Mouse (Mus musculus) kidney, adult 2 months (tissue): ENCODE data around the gene Wfdc6a.

Experiments used
- CTCF ChIP-seq: fragments of 200-500 bp; conservative IDR thresholded peaks from 2 replicates; pipeline ENCODE4 v1.5.1; 2011; ENCODE audit warnings: low read depth, mild to moderate bottlenecking, control low read depth, low read length, moderate library complexity, mixed read lengths; ENCODE audit not compliant: insufficient read depth, insufficient read length
- POLR2A ChIP-seq: fragments of 200-500 bp; IDR thresholded peaks from one replicate; pipeline ENCODE4 v1.6.1; 2011; ENCODE audit warnings: low read depth, low read length, control low read depth

- no peak for TF ChIP-seq CTCF
- no peak for TF ChIP-seq POLR2A
Observed at GRCm38 (mm10) chr2:164603482-164603881, 18.2 kb upstream of the Wfdc6a start.
